Mouse (Mus musculus): ENCODE results near the gene Rps24. TPM values are rescaled to one million over a fixed set of nuclear protein-coding genes. Genes with fewer than 3 reads are reported as not detected.
A peak's percentile ranks its signal among the peaks of the same experiment; 100 is the strongest.

The Rps24 gene
- polyA plus RNA-seq, 1 experiment from 2014 or later: 687 TPM

DNA sequence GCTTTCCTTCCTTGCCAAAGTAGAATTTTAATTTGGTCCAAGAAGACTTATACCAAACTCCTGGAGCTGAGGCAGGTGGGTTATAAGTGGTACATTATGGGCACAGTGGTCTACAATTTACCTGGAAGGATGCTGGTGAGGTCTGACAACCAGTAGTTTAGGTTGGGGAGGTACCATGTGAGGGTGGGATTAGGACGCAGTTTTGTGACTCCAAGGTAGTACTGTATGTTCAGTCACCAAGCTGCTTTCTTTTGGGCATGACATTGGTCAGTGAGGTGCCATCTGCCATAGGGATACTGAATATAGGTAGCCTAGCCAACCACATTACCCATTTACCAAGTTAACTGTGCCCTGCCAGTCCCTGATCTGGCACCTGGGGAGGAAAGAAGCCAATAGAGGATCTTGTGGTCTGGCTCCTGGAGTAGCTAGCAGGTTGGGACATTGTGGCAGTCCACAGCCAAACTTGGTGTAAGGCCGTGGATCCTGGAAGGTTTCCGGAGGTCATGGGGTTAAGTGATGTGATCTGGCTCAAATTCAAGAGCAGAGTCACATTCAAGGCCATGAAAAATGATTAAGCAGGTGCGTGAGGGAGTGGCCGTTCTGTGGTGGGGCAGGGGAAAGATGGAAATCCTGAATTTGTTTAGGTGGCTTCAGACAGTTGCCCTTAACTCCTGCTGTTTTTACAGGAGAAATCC lies 11.8 kb downstream of the Rps24 start:
- WGBS: 66% methylated on average over 5 of the region's 5 CpGs
- H3K36me3 ChIP-seq: peaks cover 60% of the 10 kb centered on the region
- no peak overlapping the region for H3K9ac ChIP-seq

DNA sequence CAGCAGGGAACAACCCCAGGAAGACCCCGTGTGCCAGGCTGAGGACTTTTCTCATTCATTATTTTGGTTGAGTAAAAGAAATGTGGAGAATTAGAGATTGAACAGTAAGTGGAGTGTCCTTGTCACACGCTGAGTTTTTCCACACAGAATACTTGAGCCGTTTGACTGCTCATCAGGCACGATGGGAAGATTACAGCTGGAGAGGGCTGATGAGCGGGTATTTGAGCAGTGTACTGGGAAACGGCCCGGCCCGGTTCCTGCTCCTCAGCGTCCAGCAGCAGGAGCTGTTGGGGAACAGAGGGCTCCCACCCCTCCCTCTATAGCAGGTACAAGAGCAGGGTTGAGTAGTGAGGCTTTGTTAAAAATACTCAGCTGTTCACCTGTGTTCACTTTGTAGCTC lies 12.6 kb downstream of the Rps24 start:
- H3K36me3 ChIP-seq: peaks cover 52% of the 10 kb centered on the region

More for the DNA sequence above, 11.8 kb downstream of the Rps24 start:
- Histone ChIP-seq H3K27me3 (no peaks in the 10 kb centered on the region), H3K4me3 (no peak overlapping the region), H3K9me3 (no peaks in the 10 kb centered on the region), H3K4me1 (replicated peaks) (peaks cover 25% of the 10 kb centered on the region), H3K4me2 (no peak overlapping the region), H3K27ac (replicated peaks) (peak overlapping the region; percentile 42; the same call in 1 of the 2 replicates)
- no peak for ATAC-seq (ENCODE audit: low read depth)

DNA sequence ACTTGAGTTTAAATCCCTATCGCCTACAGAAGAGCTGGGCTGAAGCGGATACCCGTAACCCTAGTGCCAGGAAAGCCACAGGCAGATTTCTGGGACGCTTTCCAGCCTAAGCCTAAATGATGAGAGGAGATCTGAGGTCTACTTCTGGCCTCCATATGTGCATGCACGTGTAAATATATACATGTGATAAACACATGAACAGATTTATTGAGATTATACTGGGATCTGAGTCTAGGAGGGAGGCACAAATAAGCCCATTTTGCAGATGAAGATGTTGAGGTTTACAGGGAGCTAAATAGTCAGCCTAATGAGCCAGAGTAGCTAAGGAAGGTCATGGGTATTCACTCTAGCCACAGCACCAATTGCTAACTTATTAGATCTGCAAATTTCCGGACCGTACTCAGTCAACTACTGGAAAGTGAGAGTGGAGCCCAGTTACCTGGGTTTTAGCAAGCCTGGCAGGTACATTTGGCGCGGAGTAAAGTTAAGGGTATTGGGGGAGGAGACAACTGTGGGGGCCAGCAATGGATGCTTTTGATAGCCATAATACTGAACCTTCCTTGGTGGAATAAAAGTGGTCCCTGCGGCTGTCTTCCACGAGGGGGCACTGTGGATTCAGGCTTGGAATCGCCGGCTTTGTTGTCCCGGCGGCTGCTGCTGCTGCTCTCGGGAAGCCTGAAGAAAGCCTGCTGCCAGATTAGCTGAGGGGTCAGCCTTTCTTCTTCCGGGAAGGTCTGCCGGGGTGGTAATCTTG lies 13.3 kb downstream of the Rps24 start:
- Histone ChIP-seq H3K27me3 (no peaks in the 10 kb centered on the region), H3K4me3 (no peak overlapping the region), H3K4me1 (replicated peaks) (peaks cover 14% of the 10 kb centered on the region), H3K9ac (peak overlapping the region; percentile 70), H3K36me3 (peaks cover 44% of the 10 kb centered on the region), H3K27ac (replicated peaks) (peak overlapping the region; percentile 96), H3K4me2 (peak overlapping the region; percentile 40), H3K9me3 (no peaks in the 10 kb centered on the region)
- WGBS: 18% methylated on average over 18 of the region's 18 CpGs
- ATAC-seq (ENCODE audit: low read depth): peak; percentile 80

More for the DNA sequence above, 12.6 kb downstream of the Rps24 start:
- H3K27ac ChIP-seq (replicated peaks): peak overlapping the region; percentile 65; the same call in 1 of the 2 replicates
- no peak overlapping the region for H3K4me3 ChIP-seq
- ATAC-seq (ENCODE audit: low read depth): no peak
- 31% methylated on average over 9 of the region's 9 CpGs for WGBS
- H3K9me3 ChIP-seq: no peaks in the 10 kb centered on the region
- H3K9ac ChIP-seq: no peak overlapping the region
- H3K4me1 ChIP-seq (replicated peaks): peaks cover 17% of the 10 kb centered on the region
- H3K27me3 ChIP-seq: no peaks in the 10 kb centered on the region
- no peak overlapping the region for H3K4me2 ChIP-seq

DNA sequence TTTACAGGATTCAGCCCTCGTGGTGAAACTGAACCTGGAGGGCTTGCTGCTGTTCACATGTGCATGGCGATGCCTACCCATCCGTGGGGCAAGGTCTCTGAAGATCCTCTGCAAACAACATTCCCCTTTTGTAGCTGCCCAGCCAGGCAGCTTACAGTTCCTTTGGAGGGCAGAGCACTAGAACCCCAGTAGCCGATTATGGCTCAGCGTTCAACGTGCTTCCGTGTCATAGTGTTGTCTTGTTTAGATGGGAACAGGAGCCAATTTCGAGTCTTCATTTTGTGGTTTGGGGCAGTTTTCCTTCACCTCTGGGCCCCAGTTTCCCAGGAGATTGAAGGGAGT lies 13.9 kb downstream of the Rps24 start:
- Histone ChIP-seq H3K4me2 (peak overlapping the region; percentile 40), H3K9ac (peak overlapping the region; percentile 70), H3K9me3 (no peaks in the 10 kb centered on the region), H3K36me3 (peaks cover 39% of the 10 kb centered on the region), H3K27ac (replicated peaks) (peak overlapping the region; percentile 96), H3K4me3 (no peak overlapping the region), H3K4me1 (replicated peaks) (peaks cover 14% of the 10 kb centered on the region), H3K27me3 (no peaks in the 10 kb centered on the region)
- WGBS: 9% methylated on average over 8 of the region's 8 CpGs
- ATAC-seq (ENCODE audit: low read depth): no peak

DNA sequence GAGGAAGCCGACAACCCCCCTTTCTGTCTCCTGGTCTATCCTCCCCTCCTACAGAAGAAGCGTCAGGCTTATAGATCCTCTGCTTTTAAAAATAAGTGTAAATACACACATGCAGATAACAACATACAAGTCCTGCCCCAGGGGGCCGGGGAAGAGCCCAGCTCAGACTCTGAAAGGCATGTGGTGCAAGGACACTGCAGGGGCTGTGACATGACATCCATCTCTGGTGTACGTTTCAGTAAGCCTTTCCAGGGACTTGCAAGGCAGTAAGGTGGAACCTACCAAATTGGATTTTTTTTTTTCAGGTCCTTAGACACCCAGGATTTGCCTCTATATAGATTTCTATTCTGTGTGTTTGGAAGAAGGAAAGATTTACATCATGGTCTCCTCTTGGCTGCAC lies 14.3 kb downstream of the Rps24 start:
- no peak overlapping the region for H3K4me3 ChIP-seq
- peak overlapping the region; percentile 40; the same call in 1 of the 2 replicates for H3K4me2 ChIP-seq
- peak overlapping the region; percentile 70 for H3K9ac ChIP-seq
- H3K27me3 ChIP-seq: no peaks in the 10 kb centered on the region
- no peaks in the 10 kb centered on the region for H3K9me3 ChIP-seq
- ATAC-seq (ENCODE audit: low read depth): 0 out of 2 replicates have a peak, but pooled peaks have one; percentile 19
- peaks cover 35% of the 10 kb centered on the region for H3K36me3 ChIP-seq
- WGBS: 33% methylated on average over 4 of the region's 4 CpGs
- peak overlapping the region; percentile 96 for H3K27ac ChIP-seq (replicated peaks)
- H3K4me1 ChIP-seq (replicated peaks): peaks cover 14% of the 10 kb centered on the region

DNA sequence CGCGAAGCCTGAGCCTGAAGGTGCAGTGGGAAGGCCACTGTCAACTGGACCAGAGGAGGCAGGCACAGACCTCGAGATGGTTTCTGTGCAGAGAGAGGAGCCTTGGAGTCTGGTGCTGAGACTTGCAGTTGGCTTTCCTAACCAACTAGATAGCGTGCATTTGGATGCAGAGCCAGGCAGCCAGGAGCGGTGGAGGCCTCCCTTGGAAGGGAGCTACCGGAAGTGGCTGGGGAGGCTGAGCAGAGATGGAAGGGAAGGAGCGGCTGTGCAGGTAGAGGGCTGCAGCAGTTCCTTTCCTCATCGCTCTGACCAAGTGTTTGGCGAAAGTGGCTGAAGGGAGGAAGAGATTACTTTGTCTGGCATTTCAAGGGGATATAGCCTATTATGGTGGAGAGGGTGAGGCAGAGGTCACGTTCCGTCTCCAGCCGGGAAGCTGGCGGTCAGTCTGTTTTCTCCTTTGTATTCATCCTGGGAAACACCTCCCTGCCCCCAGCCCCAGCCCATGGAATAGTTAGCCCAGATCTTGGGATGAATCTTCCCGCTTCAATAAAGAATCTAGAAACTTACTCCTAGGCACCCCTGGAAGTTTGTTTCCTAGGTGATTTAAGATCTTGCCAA lies 20.6 kb downstream of the Rps24 start:
- Histone ChIP-seq H3K4me1 (replicated peaks) (peaks cover 27% of the 10 kb centered on the region), H3K27ac (replicated peaks) (peak overlapping the region; percentile 13; the same call in 1 of the 2 replicates), H3K9ac (peak overlapping the region; percentile 52; the same call in 1 of the 2 replicates), H3K27me3 (no peaks in the 10 kb centered on the region), H3K9me3 (0 out of 2 replicates have a peak, but pooled peaks cover 6% of the 10 kb centered on the region), H3K36me3 (no peaks in the 10 kb centered on the region), H3K4me2 (no peak overlapping the region), H3K4me3 (no peak overlapping the region)
- 17% methylated on average over 14 of the region's 14 CpGs for WGBS
- ATAC-seq (ENCODE audit: low read depth): 0 out of 2 replicates have a peak, but pooled peaks have one; percentile 45

DNA sequence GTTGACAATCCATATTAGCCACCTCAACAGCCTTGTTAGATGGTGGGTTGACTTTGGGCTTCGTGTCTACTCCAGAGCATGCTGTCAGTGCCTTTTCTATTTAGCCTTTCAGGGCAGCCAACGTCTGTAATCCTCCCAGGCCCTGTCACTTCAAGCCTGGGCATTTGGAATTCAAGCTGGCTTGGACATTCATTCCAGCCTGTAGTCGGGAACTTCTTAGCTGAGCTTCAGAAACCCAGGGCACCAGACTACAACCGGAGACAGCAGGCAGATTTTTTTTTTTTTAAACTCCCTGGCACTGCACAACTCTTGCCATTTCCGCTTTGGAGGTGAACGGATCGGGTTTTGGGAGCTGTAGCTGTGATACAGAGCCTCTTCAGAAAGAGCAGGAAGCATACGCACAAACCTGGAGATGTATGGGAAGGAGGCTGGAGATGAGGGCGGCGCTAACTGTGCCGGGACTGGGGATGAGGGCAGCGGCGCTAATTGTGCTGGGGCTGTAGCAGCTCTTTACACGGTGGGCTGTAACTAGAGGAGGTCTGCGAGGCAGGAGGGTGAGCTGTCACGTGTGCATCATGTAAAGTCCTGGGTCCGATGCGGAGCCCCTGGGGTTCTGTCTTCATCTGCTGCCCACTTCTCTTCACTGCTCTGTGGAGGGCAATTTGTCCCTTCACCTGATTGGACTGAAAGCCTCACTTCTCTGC lies 21.3 kb downstream of the Rps24 start:
- H3K4me3 ChIP-seq: no peak overlapping the region
- no peaks in the 10 kb centered on the region for H3K36me3 ChIP-seq
- ATAC-seq (ENCODE audit: low read depth): no peak
- H3K27me3 ChIP-seq: no peaks in the 10 kb centered on the region
- no peak overlapping the region for H3K27ac ChIP-seq (replicated peaks)
- H3K4me1 ChIP-seq (replicated peaks): peaks cover 28% of the 10 kb centered on the region
- WGBS: 12% methylated on average over 18 of the region's 18 CpGs
- H3K9ac ChIP-seq: peak overlapping the region; percentile 52
- H3K4me2 ChIP-seq: peak overlapping the region; percentile 45
- 0 out of 2 replicates have a peak, but pooled peaks cover 6% of the 10 kb centered on the region for H3K9me3 ChIP-seq

DNA sequence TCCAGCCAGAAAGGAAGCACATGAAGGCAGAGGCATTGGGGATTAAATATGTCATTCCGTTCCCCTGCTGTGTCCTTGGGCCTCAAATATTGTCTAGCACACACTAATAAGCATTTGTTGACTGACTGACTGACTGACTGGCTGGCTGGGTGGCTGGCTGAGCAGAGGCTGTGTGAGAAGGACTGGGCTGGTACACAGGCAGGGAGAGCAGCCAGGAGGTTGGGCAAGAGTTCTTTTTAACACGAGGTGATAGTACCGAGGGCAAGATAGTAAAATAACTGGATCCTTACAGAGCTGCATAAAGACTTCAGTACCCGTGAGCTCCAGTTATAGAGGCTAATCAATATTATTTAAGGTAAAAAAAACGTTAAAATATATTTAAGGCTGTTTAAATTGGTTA lies 22.6 kb downstream of the Rps24 start:
- no peak for ATAC-seq (ENCODE audit: low read depth)
- no peaks in the 10 kb centered on the region for H3K27me3 ChIP-seq
- H3K27ac ChIP-seq (replicated peaks): no peak overlapping the region
- 0 out of 2 replicates have a peak, but pooled peaks cover 6% of the 10 kb centered on the region for H3K9me3 ChIP-seq
- no peak overlapping the region for H3K9ac ChIP-seq
- no peak overlapping the region for H3K4me3 ChIP-seq
- WGBS: 72% methylated on average over 5 of the region's 5 CpGs
- no peak overlapping the region for H3K4me2 ChIP-seq
- H3K4me1 ChIP-seq (replicated peaks): peaks cover 28% of the 10 kb centered on the region
- H3K36me3 ChIP-seq: no peaks in the 10 kb centered on the region

DNA sequence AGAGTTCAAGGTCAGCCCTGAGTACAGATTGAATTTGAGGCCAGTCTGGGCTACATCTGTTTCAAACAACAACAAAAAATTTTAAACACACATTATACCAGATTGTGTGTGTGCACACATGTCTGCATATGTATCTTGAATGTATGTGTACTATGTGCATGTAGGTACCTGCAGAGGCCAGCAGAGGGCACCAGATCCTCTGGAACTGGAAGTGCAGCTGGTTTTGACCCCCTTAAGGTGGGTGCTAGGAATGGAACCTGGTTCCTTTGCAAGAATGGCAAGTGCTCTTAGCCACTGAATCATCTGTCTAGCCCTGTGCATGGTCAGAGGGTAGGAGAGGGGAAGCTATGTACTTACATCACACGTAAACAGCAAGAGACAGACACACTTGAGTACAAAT lies 23.3 kb downstream of the Rps24 start:
- no peak overlapping the region for H3K4me2 ChIP-seq

DNA sequence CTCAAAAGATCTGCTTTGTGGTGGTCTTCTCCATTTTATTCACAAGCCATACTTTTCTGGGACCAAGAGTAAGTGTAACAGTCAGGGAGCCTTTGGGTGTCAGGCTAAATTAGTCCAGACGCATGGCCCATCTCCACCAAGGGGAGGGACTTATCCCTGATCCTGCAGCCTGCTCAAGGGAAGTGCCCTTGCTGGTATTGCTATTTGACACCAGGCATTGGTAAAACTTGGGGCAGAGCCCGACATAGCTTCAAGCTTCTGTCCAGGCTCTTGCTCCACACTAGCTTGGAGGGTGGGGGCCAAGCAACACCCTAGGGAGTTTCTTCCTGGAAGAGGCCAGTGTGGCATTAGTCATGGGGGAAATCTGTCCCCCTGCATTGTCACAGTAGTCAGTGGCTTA lies 23.8 kb downstream of the Rps24 start:
- H3K4me3 ChIP-seq: no peak overlapping the region
- H3K9me3 ChIP-seq: 0 out of 2 replicates have a peak, but pooled peaks cover 6% of the 10 kb centered on the region
- no peaks in the 10 kb centered on the region for H3K27me3 ChIP-seq
- ATAC-seq (ENCODE audit: low read depth): no peak
- 90% methylated on average over 2 of the region's 2 CpGs for WGBS
- no peak overlapping the region for H3K27ac ChIP-seq (replicated peaks)
- H3K4me2 ChIP-seq: no peak overlapping the region
- peaks cover 28% of the 10 kb centered on the region for H3K4me1 ChIP-seq (replicated peaks)
- H3K36me3 ChIP-seq: no peaks in the 10 kb centered on the region
- no peak overlapping the region for H3K9ac ChIP-seq

More for the DNA sequence above, 23.3 kb downstream of the Rps24 start:
- Histone ChIP-seq H3K4me3 (no peak overlapping the region), H3K27ac (replicated peaks) (no peak overlapping the region), H3K36me3 (no peaks in the 10 kb centered on the region), H3K9ac (no peak overlapping the region), H3K4me1 (replicated peaks) (peaks cover 28% of the 10 kb centered on the region), H3K9me3 (0 out of 2 replicates have a peak, but pooled peaks cover 6% of the 10 kb centered on the region), H3K27me3 (no peaks in the 10 kb centered on the region)
- no peak for ATAC-seq (ENCODE audit: low read depth)
- WGBS: 94% methylated on average over 1 of the region's 1 CpGs

DNA sequence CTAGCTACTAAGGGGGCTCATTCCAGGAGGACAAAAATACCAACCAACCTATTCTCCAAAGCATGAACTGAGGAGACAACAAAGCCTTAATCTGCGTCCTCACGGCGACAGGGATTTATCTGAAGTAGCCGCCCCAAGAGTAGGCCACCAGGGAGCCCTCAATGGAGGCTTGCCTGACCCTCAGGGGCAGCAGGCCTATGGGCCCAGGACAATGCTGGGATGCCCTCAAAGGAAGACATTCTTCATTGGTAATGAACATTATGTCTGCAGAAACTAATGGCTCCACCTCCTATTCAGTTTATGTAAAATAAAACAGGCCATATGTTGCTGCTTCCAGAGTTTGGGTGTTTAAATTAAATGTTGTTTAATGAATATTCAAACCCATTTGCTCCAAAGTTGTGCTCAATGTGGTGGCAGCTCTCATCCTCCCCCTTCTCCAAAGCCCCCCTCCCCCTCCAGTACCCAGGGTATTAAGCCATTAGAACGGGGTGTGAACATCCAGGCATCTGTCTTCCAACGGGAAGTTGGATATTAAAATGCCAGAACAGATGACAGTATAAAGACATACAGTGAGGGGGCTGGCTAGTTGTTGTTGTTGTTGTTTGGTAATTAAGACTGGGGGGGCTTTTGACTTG lies 25.7 kb downstream of the Rps24 start:
- H3K4me1 ChIP-seq (replicated peaks): peaks cover 17% of the 10 kb centered on the region
- H3K36me3 ChIP-seq: no peaks in the 10 kb centered on the region
- H3K27me3 ChIP-seq: no peaks in the 10 kb centered on the region
- WGBS: 36% methylated on average over 6 of the region's 6 CpGs
- H3K27ac ChIP-seq (replicated peaks): peak overlapping the region; percentile 54
- H3K9ac ChIP-seq: no peak overlapping the region
- ATAC-seq (ENCODE audit: low read depth): no peak
- H3K4me2 ChIP-seq: no peak overlapping the region
- H3K4me3 ChIP-seq: no peak overlapping the region
- 0 out of 2 replicates have a peak, but pooled peaks cover 6% of the 10 kb centered on the region for H3K9me3 ChIP-seq

Data from neural tube, embryonic 13.5 days (tissue).